Mouse (Mus musculus) CH12F3 (cell line): Measurements from ENCODE around the gene Krtap31-1.
"Not testable (repeated sequence)": the region's sequence is repeated elsewhere in the genome, so short reads cannot be mapped to it uniquely, and the experiment has no call there.

Experiments
- in situ Hi-C: fragments of 300-500 bp; cut with MboI; formaldehyde crosslinking; loops from 2 replicates; pipeline ENCODE4 v1.14.3; 2020; ENCODE audit warnings: low sequenced_read_pairs

Gene Krtap31-1

DNA sequence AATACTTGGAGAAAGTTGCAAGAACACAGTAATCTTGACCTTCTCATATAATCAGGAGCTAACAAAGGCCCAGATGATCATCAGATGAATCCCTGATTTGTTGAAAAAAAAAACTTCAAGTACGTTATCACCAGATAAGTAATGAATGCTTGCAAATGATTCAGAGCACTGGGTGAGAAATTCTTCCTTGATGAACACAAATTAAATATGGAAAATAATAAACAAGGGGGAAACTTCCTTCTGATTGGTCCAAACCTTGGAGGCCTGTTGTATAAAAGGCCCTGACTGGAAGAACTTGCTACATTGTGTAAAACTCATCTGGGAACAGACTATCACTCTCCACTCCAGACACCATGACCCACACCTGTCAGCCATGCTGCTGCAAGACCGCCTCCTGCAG is at the start of gene Krtap31-1:
Krtap31-1 (plus strand) TSS at position 301 of the 400 bp plus-strand sequence.
- in situ Hi-C loops, result no loop called here

DNA sequence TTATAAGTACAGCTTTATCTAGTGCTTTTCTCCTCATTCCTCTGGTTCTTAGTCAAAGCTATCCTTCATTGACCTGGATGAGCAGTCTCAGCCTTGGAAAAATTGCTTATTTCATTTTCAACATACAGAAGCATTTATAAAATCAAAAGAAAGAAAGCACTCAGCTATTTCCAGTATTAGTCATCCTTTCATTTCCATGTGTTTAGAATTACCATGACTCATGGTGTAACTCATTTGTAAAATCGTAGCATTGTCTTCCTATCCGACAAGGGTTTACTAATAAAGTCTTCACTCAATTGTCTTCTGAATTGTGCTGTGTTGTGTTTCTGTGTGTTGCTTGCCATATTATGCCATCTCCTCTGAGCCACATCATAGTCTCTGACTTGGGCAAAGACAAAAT is 49.0 kb upstream of the Krtap31-1 start:
- in situ Hi-C loops, result no loop called here

DNA sequence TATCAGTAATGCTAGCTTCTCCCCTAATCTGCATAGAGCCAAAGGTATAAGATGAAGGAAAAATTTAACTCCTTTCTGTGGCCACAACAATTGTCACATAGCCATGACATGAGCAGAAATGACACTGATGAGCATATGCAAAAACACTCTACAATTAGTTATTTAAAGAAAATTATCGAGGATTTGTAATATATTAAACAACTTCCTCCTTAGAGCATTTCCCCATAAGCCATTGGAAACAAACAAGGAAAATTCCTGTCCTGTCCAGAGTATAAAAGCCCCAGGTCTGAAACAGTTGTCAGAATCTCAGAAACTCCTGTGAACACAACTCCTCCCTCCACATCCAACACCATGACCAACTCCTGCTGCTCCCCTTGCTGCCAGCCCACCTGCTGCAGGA is 43.5 kb upstream of the Krtap31-1 start, which contains the start of gene Gm11559:
Gm11559 (plus strand) TSS at position 301 of the 400 bp plus-strand sequence.
- in situ Hi-C loops, result not testable (repeated sequence)

DNA sequence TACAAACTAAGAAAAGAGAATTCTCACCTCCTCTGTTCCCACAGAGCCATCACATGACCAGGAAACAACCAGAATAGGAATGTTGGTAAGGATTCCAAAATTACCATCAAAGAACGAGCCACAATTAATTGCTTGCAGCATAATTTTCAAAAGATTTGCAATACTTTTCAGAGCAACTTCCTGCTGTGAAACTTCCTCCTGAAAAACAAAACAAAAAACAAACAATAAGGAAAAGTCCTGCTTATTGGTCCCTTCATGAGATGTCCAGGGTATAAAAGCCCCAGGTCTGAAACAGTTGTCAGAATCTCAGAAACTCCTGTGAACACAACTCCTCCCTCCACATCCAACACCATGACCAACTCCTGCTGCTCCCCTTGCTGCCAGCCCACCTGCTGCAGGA is 34.6 kb upstream of the Krtap31-1 start, which contains the start of gene Krtap9-1:
Krtap9-1 (plus strand) TSS at position 301 of the 400 bp plus-strand sequence.
- in situ Hi-C loops, result not testable (repeated sequence)

DNA sequence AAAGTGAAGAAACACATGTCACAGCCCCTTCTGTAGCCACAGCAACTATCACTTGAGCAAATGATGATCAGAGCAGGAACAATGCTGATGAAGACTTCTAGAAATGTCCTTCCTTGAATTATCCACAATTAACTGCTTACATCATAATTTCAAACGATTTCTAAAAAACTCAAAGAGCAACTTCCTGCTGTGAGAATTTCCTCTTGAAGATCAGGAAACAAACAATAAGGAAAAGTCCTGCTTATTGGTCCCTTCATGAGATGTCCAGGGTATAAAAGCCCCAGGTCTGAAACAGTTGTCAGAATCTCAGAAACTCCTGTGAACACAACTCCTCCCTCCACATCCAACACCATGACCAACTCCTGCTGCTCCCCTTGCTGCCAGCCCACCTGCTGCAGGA is 28.8 kb upstream of the Krtap31-1 start, which contains the start of gene Gm11567:
Gm11567 (plus strand) TSS at position 301 of the 400 bp plus-strand sequence.
- in situ Hi-C loops, result not testable (repeated sequence)

DNA sequence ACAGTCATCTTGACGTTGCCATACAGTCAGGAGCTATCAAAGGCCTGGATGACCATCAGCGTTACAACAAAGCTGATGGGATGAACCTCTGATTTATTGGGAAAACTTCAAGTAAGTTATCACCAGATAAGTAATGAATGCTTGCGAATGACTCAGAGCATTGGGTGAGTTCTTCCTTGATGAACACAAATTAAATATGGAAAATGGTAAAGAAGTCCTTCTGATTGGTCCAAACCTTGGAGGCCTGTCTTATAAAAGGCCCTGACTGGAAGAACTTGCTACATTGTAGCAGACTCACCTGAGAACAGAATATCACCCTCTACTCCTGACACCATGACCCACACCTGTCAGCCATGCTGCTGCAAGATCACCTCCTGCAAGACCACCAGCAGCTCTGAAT is 6.7 kb downstream of the Krtap31-1 start, which contains the start of gene Gm11565:
Gm11565 (plus strand) TSS at position 301 of the 400 bp plus-strand sequence.
- in situ Hi-C loops, result no loop called here

DNA sequence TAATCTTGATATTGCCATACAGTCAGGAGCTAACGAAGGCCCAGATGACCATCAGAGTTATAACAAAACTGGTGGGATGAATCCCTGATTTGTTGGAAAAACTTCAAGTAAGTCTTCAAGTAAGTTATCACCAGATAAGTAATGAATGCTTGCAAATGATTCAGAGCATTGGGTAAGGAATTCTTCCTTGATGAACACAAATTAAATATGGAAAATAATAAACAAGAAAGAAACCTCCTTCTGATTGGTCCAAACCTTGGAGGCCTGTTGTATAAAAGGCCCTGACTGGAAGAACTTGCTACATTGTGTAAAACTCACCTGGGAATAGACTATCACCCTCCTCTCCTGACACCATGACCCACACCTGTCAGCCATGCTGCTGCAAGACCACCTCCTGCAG is 28.3 kb downstream of the Krtap31-1 start, which contains the start of gene Krtap31-2:
Krtap31-2 (plus strand) TSS at position 301 of the 400 bp plus-strand sequence.
- in situ Hi-C loops, result no loop called here

DNA sequence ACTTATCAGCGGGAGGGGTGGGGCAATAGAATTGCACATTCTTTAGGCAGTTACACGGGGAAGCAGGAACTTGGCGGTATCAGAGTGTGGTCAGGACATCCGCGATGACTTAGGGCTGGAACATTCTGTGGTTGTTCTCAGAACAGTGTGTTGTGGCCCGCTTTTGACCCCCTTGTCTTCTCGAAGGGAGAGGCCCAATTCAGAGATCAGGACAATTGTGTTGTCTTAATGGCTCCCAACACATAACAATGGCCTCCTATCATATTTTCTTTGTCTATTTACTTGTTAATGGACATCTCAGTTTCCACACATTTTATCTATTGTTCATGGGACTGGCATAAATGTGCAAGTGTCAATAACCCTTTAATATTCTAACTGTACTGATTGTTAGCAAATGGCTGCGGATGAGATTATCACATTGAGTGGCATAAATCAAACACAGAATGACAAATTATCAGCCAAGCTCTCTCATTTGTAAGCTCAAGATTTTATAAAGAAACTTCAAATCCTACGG is 30.1 kb downstream of the Krtap31-1 start:
- in situ Hi-C loops, result no loop called here

DNA sequence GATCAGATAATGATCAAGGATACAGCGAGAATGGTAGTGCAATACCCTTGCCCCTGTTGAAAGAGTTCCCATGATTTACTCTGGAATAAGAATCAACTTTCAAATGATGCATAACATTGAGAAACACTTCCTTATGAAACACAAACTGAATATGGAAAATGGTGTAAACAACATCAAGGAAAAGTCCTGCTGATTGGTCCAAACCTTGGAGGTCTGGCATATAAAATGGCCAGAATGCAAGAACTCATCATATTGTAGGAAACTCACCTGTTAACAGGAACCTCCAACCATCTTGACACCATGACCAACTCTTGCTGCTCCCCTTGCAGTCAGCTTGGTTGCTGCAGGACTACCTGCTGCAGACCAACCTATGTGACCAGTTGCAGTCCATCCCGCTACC is 40.5 kb downstream of the Krtap31-1 start, which contains the start of gene Krtap9-5:
Krtap9-5 (plus strand) TSS at position 301 of the 400 bp plus-strand sequence.
- in situ Hi-C loops, result no loop called here
